Mouse (Mus musculus) heart, postnatal 14 days (tissue): ENCODE results near the gene Olfr1507. TPM values are rescaled to one million over a fixed set of nuclear protein-coding genes. Genes with fewer than 3 reads are reported as not detected.

ENCODE experiments used
- DNase-seq, 2 experiments: peaks; one replicate each; pipeline ENCODE4 v3.0.0; 2021 to 2022
- intact Hi-C: fragments of 180-260 bp; cut with DNase I; formaldehyde crosslinking; loops from one replicate; pipeline ENCODE4 v1.15.1; 2025
- long read RNA-seq, 2 experiments: library from polyadenylated mRNA; stranded (forward); transcript quantifications; one replicate each; pipeline ENCODE4 v2.0.0; 2021
- total RNA-seq, 2 experiments: library from RNA; stranded (reverse); gene quantifications; 2 replicates each; pipeline ENCODE4 v1.2.3; 2021

Gene Olfr1507
- not detected for total RNA-seq
- long read RNA-seq, experiment 1 = 0 reads
- long read RNA-seq, experiment 2 = 0 reads

GRCm38 (mm10) chr14:52495516-52495915, at the start of gene Olfr1507:
Gene Olfr1507, minus strand, starts transcription at chr14:52495749.
- intact Hi-C loops = no loop called here

GRCm38 (mm10) chr14:52533336-52533735, 37.8 kb upstream of the Olfr1507 start:
- intact Hi-C loops = no loop called here
- DNase-seq = no peak

More at GRCm38 (mm10) chr14:52495516-52495915, at the start of gene Olfr1507:
- DNase-seq = no peak

- intact Hi-C loops = no loop called here
- DNase-seq = no peak
Measured at GRCm38 (mm10) chr14:52524952-52525351, 29.4 kb upstream of the Olfr1507 start.

- intact Hi-C loops = no loop called here
Measured at GRCm38 (mm10) chr14:52467395-52467794, 28.2 kb downstream of the Olfr1507 start, which contains the start of gene Olfr1508. Gene Olfr1508, minus strand, starts transcription at chr14:52467495.

GRCm38 (mm10) chr14:52465738-52466137, 29.8 kb downstream of the Olfr1507 start:
- DNase-seq = no peak
- intact Hi-C loops = no loop called here

More at GRCm38 (mm10) chr14:52467395-52467794, 28.2 kb downstream of the Olfr1507 start, which contains the start of gene Olfr1508:
- DNase-seq = no peak

- no peak for DNase-seq
- intact Hi-C loops = no loop called here
Measured at GRCm38 (mm10) chr14:52461928-52462327, 33.6 kb downstream of the Olfr1507 start.

GRCm38 (mm10) chr14:52451138-52451537, 44.4 kb downstream of the Olfr1507 start:
- no peak for DNase-seq

GRCm38 (mm10) chr14:52442690-52443089, 52.9 kb downstream of the Olfr1507 start, which contains the start of gene Olfr1509:
Gene Olfr1509, plus strand, starts transcription at chr14:52442990.
- no peak for DNase-seq
- intact Hi-C loops = no loop called here

More at GRCm38 (mm10) chr14:52451138-52451537, 44.4 kb downstream of the Olfr1507 start:
- intact Hi-C loops = no loop called here

Other genes with a start within 250 kb of the Olfr1507 start
- 10 to 100 TPM; 50.1 to 51.9 TPM for gene Chd8, start 238.0 kb downstream of the Olfr1507 start, total RNA-seq
- gene Tox4, start 216.6 kb downstream of the Olfr1507 start, total RNA-seq = 10 to 100 TPM; 35.5 to 36.7 TPM
- gene Rab2b, start 216.2 kb downstream of the Olfr1507 start, total RNA-seq = 1 to 10 TPM; 5.5 to 7.1 TPM
- 10 to 100 TPM; 19.1 to 19.5 TPM for gene Mettl3, start 190.6 kb downstream of the Olfr1507 start, total RNA-seq
- 1 to 10 TPM; 2.2 to 2.9 TPM for gene Sall2, start 167.0 kb downstream of the Olfr1507 start, total RNA-seq
- gene Olfr1513, start 139.3 kb downstream of the Olfr1507 start, total RNA-seq = not detected
- gene Olfr1512, start 116.6 kb downstream of the Olfr1507 start, total RNA-seq = not detected
- not detected for gene Olfr1511, start 98.4 kb downstream of the Olfr1507 start, total RNA-seq
- gene Olfr1510, start 81.4 kb downstream of the Olfr1507 start, total RNA-seq = not detected
- not detected for gene Olfr1509, start 52.8 kb downstream of the Olfr1507 start, total RNA-seq
- gene Olfr1508, start 28.3 kb downstream of the Olfr1507 start, total RNA-seq = not detected